Mouse (Mus musculus): ENCODE data around the gene Fam83d. TPM values are rescaled to one million over a fixed set of nuclear protein-coding genes. Genes with fewer than 3 reads are reported as not detected.
"Not testable (repeated sequence)": the region's sequence is repeated elsewhere in the genome, so short reads cannot be mapped to it uniquely, and the experiment has no call there.

Gene Fam83d
- polyA plus RNA-seq (2012; rRNA removed), result 19.3 and 23.7 TPM in 2 replicates

DNA sequence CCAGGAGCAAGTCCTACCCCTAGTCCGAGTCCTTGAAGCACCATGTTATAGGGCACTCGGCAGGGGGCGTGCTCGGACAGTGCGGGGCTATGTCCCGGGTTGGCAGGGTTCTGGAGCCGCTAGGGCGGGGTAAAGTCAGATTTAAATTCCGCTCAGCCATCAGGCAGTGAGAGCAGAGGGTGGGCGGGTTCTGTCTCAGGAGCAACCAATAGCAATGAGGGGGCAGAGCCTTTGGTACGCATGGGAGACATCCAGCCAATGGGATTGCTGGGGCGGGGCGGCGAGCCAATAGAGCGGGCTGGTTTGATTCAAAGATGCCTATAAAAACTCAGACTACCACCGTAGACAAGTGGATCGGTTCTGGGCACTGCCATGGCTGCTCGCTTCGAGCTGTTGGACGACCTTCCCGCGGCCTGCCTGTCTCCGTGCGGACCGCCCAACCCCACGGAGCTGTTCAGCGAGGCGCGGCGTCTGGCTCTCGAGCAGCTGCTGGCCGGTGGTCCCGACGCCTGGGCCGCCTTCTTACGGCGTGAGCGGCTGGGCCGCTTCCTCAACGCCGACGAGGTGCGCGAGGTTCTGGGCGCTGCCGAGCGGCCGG lies at the start of gene Fam83d:
Fam83d (plus strand) TSS at position 352 of the 598 bp plus-strand sequence.
- peak; percentile 75 for DNase-seq (ENCODE audit: low spot score)

DNA sequence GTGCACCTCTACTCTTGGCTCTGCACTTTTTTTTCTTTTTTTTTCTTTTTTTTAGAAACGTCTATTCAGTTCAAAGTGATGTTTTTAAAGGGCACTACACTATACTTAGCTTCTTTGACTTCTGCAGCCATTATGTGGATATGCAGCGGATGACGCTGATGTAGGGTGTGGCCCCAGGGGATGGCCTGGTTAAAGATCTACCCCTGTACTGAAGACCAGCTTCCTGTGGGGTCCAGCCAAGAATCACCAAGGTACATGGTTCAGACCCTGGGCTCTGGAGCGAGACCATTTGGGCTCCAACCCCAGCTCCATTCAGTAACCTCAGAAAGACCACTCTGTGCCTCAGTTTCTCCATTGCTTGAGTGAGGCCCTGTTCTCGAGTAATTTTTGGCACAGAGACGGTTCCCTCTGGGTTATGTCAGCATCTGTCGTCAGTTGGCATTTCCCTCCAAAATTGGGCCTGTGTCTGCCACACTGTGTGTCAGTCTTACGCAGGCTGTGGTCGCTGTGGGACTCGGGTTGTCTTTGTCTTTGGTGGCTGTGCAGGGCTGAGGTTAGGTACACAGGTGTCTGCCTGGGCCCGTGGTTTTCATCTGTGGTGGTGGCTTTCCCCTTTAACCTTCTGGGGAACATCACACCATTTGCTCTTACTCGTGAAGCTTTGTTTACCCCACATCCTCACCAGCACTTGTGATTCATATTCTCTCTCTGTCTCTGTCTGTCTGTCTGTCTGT lies 48.9 kb upstream of the Fam83d start:
- DNase-seq (ENCODE audit: low spot score), result no peak

DNA sequence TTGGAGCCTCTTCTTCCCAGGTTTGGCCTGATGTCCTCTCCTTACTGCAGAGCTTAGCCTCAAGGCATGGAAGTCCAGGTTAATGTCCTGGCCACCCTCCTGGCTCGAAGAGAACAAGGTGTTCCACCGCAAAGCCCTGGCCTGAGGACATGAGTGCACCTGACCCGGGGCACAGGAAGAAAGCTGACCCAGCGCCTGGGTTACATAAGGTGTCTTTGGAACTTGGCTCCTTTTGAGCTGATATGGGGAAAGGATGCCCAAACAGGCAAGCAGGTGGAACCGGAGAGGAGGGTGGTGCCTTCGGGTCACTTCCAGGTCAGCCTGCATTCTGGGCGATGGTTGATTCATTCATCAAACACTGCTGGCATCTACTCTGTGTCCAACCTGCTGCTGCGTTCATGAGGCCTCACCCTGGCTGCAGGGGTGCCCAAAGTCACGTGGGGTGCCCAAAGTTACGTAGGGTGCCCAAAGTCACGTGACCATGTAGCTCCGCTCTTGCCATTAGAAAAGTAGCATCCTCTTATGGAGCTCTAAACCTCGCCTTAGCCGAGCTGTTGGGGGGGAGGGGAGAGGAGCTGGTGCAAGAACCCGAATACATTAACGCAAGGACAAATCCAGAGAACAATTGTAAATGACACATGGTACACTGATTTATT lies 47.0 kb upstream of the Fam83d start:
- no peak for DNase-seq (ENCODE audit: low spot score)

DNA sequence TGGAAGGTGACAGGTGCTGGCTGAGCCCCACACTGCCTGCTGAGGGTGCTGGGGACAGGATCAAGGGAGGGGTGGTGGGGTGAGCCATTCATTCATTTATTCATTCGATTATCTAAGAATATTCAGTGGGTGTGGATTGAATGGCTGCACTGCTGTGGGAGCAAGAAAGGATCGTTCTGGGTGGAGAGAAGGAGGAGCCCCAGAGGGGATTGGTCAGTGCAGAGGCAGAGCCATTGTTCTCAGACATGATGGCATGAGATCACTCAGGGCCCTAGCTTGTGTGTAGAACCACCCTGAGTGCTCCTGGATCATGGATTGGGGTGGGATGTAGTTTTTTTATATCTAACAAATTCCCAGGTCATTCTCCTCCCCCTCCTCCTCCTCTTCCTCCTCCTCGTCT lies 46.4 kb upstream of the Fam83d start:
- no peak for DNase-seq (ENCODE audit: low spot score)

DNA sequence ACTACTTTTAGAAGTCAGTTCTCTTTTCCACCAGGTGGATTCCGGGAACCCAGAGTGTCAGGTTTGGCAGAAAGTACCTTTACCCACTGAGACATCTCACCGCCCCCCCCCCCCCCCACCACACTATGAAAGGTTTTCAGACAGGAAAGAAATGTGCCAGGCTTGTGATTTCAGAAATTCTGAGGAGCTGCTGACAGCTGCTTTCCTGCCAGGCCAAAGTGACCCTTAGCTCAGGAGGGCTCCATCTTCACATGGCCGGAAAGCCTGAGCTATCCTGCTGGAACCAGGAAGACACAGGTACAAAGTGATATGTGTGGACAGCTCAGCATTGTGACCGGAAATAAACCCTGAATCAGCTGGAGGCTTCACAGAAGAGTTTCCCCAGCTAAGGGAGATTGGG lies 45.8 kb upstream of the Fam83d start:
- no peak for DNase-seq (ENCODE audit: low spot score)

DNA sequence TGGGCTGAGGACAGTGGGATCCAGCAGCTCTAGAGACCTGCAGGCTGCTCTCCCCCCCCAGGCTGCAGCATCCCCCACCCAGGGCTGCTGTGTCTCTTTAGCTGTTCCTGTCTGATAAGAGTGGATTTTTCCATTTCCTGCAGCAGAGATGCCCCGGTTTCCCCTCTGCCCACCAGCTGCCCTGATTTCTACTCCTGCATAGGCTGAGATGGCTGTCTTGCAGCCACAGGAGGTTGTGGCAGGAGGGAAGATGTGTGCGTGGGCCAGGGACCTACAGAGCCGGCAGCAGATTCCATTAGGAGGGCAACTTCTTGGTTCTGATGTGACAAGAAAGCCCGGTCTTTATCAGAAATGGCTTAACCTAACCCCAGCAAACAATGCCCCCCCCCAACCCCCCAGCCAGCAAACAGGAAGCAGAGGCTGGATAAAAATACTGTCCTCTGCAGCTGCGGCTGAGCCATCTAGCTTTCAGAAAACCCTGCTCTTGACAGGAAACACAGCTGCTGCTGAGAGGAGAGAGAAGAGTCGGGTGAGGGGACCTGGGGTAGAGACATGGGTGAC lies 44.8 kb upstream of the Fam83d start:
- DNase-seq (ENCODE audit: low spot score), result no peak

DNA sequence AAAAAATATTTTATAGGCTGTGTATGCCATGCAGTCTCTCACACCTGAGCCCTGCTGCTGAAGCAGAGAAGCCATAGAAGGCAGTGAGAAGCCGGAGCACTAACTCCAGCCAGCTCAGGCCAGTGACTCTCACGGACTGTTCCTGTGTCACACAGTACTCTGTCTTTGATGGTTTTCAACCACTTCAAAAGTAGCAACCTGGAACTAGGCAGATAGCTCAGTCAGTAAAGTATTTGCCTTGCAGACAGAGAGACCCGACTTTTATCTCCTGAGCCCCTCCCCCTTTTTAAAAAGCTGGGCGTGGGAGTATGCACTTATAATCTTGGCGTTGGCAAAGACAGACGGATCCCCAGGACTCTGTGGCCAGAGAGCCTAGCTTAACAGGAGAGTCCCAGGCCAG lies 44.1 kb upstream of the Fam83d start:
- DNase-seq (ENCODE audit: low spot score), result no peak

DNA sequence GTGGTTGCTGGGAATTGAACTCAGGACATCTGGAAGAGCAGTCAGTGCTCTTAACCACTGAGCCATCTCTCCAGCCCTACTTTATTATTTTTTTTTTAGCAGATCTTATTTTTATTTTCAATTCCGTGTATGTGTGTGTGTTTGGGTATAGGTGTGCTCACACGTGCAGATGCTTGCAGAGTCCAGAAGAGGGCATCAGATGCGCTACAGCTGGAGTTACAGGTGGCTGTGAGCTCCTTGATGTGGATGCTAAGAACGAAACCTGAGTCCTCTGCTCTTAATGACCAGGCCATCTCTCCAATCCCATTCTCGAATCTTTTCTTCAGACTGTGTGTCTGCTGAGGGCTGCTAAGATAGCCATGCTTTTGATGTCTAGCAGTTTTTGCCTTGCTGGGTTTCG lies 41.6 kb upstream of the Fam83d start:
- no peak for DNase-seq (ENCODE audit: low spot score)

DNA sequence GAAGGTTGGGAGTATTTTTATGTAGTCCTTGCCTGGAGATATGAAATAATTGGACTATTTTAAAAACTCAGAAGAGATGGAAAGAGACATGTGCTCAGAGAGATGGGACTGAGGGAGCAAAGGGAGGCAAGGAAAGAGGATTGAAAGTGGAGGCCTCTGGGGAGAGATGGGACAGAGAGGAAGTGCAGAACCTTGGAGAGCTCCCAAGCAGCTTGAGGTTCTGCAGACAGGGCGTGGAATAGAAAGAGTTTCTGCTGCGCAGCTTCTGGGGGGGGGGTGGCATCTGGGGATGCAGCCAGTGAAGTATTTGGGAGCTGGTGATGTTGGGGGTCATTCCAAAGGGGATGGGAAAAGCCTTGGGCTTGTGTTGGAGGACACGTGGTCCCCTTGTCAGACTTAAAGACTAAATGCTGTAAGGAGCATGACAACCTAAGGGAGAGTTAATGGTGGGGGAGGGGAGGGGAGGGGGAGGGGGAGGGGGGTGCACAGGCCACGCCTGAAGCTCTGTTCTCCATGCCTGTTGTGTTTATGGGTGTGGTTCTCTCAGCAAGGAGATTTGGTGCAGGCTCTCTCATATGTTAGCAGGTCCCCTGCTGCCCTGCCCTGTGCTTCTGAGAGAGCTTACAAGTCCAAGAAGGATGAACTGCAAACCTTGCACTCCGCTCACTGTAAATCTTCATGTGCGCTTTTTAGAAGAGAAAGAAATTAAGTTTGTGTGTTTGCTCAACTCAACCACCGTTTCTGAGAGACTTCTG lies 39.7 kb upstream of the Fam83d start:
- DNase-seq (ENCODE audit: low spot score), result no peak

DNA sequence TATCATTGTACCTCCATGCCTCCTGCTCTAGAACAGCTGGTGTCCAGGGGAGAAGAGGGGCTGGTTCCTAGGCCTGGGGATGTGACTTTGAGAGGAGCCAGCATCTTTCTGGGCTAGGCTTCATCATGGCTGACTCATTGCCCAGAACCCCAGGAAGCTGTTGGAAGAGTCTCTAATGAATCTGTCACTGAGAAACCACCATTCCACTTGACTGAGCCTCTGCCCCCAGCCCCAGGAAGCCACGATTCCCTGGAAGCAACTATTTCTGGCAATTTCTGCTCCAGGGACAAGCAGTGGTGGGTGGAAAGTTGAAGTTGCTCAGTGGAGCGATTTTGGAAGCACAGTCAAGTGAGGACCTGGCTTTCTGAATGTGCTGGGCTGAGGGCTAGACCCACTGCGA lies 37.0 kb upstream of the Fam83d start:
- no peak for DNase-seq (ENCODE audit: low spot score)

DNA sequence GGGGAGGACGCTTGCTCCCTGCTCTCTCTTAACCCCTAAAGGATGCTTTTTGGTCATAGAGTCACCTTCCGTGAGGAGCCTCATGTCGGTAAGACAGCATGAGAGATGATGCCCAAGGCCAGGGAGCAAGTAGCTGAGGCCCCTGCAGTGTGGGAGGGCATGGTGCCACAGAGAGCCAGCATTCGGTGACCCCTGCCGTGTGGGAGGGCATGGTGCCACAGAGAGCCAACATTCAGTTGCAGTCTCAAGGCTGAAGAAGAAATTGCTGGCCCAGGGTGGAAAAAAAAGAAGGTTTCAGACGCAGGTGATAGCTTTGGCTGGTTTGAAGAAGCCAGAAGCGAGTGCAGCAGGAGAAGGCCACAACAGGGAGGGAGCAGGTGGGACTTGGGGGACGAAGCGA lies 35.4 kb upstream of the Fam83d start:
- DNase-seq (ENCODE audit: low spot score), result no peak

DNA sequence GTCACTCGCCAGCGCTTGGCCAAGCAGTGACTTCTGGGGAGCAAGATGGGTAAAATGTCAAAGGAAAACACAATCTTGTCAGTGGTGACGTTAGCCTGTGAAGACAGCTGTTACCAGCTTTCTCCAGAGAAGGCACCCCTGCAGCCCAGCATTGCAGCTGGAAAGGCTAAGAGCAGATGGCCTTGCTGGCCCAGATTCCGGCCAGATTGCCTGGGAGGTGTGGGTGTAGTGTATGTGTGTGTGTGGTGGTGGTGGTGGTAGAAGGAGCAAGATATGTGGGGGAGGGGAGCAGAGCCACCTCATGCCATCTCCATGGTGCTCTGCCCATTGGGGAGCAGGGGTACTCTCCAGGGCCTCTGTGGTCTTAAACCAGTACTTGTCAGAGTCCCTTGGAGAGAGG lies 34.8 kb upstream of the Fam83d start:
- DNase-seq (ENCODE audit: low spot score), result no peak

DNA sequence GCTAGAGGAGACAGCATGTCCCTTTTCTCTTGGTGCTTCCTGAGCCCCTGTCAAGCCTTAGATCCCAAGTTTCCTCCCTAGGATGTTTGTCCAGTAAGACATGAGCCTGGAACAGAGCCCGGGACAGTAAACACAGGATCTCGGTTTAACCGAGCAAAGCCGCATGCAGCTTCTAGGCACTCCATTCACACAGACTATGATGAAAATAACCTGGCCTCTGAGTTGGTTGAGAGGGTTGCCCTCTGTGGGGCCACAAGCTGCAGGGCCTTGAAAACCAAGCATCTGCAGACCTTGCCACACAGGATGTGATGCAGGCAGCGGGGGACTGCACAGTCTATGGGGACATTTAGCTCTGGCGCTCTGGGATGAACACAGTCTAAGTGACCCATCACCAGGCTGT lies 34.0 kb upstream of the Fam83d start:
- DNase-seq (ENCODE audit: low spot score), result no peak

DNA sequence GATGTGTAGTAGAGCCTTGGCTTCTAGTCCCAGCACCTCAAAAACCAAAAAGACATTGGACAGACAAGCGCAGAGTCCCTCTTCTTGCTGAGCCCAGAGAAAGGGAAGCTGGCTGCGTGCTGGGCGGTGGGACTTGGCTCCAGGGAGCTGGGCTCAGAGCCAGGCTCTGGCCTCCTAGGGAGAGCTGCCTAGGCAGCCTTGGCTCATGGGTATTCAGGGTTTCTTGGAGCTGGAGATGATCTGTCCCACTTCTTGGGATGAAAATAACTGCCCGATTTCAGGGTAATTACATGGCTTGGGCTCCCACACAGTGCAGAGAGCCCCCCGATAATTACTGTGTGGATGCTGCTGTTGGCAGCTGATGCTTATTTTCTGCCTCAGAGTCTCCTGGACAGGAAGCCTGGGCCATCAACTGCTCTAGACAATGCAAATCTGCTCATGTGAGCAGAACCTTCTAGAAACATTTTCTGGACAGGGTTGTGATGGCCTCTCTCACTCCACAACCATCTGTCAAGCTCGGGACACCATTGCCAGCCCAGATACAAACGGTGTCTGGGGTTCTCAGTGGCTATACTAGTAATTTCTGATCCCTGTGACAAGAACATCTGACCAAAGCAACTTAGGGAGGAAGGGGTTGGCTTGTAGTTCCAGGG lies 33.3 kb upstream of the Fam83d start:
- no peak for DNase-seq (ENCODE audit: low spot score)

DNA sequence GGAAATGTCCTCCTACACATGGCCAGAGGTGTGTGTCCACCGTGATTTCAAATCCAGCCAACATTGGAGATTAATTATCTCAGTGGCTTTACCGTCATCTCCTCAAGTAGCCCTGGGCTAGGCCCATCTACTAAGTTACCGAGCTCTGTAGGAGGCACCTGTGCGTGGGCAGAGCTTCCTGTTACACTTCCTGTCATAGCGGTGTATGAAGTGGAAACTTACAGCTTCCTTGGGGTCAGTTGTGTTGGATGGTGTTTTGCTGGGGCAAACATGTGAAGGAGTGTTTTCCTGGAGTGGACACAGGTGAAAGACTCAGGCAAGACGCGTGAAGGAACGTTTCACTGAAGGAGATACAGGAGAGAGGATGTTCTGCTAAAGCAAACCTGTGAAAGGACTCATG lies 32.6 kb upstream of the Fam83d start:
- DNase-seq (ENCODE audit: low spot score), result no peak

DNA sequence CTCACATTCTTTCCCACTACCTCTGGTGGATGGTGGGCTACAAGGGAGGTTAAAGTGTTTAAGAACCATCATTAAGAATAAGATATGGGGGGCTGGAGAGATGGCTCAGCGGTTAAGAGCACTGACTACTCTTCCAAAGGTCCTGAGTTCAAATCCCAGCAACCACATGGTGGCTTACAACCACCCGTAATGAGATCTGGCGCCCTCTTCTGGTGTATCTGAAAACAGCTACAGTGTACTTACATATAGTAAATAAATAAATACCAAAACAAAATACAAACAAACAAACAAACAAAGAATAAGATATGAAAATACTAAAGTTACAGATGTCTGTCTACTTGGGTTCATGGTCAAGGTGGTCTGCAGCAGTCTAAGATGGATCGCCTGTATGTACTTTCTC lies 31.6 kb upstream of the Fam83d start:
- not testable (repeated sequence) for DNase-seq (ENCODE audit: low spot score)

DNA sequence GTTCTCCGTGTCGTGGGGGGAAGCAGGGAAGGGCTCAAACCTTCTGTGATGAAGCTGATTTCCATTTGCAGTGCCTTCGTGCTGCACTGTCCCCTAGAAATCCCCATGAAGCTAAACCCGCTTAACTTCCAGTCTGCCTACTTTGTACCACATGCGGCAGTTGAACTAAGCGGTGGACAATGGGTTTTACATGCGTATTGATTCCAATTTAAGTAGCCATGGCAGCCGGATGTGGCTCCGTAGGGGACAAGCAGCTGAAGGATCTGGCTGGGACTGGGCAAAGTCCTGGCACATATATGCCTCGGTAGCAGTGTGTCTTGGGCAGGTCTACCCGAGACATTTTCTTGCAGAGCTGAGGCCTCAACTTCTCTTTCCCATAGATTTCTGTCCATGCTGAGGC lies 29.3 kb upstream of the Fam83d start:
- no peak for DNase-seq (ENCODE audit: low spot score)

DNA sequence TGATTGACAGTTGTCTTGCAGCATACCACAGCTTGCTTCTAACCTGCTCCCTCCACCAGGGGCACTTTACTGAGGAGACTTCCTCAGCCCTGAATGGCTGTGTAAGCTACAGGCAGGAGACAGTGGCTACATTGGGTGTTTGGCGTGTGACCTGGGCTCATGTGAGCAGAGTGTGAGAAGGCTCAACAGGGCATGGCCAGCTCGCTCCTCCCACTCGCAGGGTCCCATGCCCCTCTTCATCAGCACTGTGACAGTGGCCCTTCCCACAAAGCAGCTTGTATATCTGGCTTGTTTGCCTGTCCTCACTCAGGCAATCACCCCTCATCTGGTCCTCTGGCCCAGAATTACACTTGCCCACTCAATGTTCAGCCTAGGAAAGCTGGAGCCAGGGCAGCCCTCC lies 28.8 kb upstream of the Fam83d start:
- no peak for DNase-seq (ENCODE audit: low spot score)

DNA sequence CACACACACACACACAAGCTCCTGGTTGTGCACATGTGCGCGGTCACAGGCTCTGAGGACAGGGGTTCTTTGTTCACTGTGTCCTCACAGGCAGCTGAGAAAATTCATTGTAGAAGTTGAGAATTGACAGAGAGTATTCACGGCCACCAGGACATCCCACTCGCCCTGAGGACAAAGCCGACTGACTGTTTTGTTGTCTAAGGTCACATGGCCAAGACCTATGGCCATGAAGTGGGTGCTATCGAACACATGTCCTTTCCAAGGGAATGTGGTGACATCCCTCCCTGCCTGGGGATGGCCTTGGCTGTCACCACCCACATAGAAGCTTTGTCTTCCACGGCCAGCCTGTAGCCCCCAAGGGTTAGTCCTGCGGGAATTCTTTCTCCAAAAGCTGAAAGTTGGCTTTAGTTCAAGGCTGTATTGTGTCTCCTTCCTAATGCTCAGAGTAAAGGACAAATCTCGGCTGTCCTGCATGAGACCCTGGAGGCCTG lies 26.8 kb upstream of the Fam83d start:
- no peak for DNase-seq (ENCODE audit: low spot score)

DNA sequence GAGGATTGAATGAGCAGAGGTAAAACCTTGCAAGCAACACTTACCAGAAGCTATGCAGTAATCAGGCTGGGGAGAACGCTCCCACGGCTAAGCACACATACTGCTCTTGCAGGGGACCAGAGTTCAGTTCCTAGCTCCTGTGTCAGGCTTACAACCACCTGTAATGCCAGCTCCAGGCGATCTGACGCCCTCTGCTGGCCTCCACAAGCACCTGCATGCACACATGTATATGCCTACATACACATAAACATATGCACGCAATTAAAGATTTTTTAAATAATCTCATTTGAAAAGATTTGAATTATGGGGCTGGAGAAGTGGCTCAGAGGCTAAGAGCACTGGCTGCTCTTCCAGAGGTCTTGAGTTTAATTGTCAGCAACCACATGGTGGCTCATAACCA lies 25.5 kb upstream of the Fam83d start:
- no peak for DNase-seq (ENCODE audit: low spot score)

DNA sequence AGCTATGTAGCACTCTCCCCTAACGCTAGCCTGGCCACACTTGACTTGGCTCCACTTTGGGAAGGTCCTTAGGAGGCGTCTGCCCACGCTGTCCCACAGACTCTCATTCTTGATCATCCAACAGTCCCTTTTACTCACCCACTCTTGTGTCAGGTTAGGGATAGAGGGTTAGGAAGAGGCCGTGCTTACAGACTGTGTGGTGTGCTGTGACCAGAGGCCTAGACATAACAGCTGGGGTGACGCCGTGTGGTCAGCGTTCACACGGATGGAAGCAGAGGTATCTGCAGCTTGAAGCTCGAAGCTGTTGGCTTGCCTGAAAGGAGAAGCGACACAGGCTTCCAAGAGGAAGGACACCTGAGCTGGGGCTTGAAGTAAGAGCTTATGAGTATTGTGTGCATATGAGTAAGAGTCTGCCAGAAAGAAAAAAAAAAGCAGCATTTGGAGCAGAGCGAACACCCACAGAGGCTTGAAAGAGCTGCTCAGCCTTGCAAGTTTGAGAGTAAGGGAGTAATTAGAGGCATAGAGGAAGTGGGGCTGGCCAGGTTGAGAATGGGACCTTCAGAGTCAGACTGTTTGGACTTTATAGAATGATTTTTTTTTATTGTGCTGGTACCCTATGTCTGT lies 24.3 kb upstream of the Fam83d start:
- DNase-seq (ENCODE audit: low spot score), result no peak

Data from urinary bladder, adult 2 months (tissue).